Mouse (Mus musculus) ovary, adult 18-20 months (tissue): Measurements from ENCODE around the gene Bmp10.

Source experiments
- DNase-seq: peaks from one replicate; pipeline ENCODE4 v3.0.0; 2022; ENCODE audit warnings: low spot score, mixed read lengths

The Bmp10 gene

DNA sequence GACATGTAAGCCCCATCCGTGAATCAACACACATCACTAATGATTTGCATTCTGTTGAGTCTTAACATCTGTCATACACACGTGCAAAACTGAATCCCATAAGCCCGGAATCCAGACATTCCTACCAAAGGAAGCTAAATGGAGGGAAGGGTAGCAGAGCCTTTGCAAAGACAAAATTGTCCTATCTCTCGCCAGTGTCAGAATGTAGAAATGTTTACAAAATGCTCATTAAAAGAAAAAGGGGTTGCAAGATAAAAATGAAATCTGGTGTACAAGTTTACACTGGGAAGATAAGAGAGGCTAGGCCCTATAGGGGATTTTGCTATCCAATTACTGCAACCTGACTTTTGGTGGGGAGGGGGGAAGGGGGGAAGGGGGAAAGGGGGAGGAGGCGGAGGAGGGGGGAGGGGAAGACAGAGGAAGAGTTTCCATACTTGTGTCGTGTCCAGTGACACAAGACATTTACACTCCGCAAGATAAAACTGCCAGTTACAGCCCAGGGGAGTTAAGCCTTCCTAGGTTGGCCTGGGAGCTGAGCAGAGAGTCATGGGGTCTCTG is at the start of gene Bmp10:
Bmp10 (plus strand) TSS at position 508 of the 558 bp plus-strand sequence.
- DNase-seq: no peak

- no peak for DNase-seq
Measured at GRCm38 (mm10) chr6:87383926-87384691, 44.7 kb upstream of the Bmp10 start.

- DNase-seq: no peak
Measured at GRCm38 (mm10) chr6:87384761-87385160, 44.0 kb upstream of the Bmp10 start.

DNA sequence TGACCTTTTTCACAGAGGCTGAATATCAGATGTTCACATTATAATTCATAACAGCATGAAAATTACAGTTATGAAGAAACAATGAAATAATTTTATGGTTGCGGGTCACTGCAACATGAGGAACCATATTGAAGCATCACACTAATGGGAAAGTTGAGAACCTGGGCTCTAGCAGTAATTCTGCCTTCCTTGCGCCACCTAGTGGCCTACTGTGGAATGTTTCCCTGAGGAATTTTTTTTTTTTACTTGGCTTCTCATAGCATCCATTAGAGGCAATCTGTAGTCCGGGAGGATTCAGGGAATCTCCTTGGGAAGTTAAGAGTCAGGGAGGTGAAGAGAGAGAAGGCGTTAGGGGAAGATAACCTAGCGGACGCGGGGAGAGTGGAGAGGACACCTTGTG is 42.6 kb upstream of the Bmp10 start:
- no peak for DNase-seq

- no peak for DNase-seq
Measured at GRCm38 (mm10) chr6:87386681-87387080, 42.1 kb upstream of the Bmp10 start.

DNA sequence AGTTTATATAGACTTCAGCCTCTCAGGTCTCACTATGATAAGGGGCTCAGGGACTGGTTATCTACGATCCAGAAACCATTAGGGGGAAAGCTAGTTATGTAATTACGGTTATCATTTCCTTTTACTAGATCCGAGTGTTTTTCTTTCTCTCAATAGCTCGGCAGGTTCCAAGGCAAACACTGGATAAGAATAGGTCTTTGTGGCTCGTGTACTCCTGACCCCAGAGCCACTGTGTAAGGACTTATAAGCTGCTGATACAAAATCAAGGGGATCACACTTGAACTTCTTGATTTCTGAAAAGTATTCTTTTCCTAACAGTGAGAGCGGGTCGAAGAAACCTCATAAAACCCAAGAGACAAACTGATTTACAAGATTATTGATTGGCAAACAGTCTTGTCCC is 39.9 kb upstream of the Bmp10 start, which contains the start of gene Gkn3:
Gkn3 (minus strand) TSS at position 59 of the 400 bp plus-strand sequence.
- no peak for DNase-seq

GRCm38 (mm10) chr6:87389455-87389989 is 39.3 kb upstream of the Bmp10 start:
- no peak for DNase-seq

DNA sequence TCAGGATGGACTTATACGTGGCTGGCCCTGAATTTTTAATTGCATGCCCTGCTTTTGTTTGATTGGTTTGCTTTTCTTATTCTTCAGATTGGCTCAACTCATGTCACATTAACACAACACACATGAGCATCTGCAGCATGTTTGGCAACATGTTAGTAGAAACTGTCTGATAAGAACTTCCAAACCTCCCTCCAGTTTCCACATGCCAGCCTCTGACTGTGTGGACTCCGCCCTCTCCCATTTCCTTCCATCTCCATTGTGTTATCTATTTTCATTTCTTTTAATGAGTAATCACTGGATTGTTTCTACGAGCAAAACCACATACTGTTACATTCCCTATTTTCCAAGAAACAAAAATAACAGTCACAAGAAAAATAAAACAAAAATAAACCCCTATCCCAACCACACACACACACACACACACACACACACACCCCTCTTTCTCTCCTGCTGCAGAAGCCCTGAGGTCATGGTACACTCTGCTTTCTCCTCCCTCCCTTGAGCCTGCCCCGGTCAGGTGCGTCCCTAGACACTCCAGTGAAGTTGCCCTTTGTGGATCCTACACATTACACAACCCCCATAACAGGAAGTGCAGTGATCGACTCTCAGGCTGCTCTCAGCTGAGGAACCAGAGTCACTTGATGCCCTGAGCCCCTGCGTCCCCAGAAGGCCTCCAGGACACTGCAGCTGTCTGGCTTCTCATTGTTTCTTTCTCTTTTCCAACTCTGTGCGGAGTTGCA is 35.2 kb upstream of the Bmp10 start:
- DNase-seq: no peak

DNA sequence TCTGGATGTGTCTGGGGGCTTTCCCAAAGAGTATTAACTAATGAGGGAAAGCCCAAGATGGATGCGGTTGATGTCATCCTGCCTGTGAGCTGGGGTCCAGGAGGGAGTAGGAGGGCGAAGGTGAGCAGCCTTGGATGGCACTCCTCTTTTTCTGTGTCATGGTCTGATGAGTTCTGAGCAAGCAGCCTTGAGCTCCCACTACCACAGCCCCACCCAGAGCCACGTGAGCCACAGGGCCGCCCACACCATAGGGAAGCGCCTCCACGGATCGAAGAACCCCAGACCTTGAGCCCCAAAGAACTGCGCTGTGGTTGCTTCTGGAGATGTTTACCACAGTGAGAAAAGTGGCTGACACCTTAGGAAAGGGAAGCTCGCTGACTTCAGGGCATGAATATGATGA is 34.0 kb upstream of the Bmp10 start:
- DNase-seq: no peak

DNA sequence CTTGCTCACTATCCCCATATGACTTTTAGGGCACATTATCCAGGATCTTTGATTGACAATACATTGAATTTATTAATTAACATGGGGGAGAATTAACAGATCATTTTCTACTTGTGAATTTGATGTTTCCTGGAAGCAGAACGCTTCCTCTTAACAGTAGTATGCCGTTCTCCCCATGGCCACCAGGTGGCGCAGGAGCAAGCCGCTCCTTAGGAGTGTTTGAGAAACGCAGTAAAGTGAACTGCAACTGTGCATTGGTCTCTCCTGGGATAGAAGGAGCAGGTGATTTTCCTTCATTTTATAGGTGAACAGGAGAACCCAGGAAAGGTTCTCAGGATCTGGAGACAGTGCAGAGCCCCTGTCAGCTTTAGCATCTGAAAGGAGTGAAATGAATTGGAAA is 29.7 kb upstream of the Bmp10 start:
- no peak for DNase-seq

GRCm38 (mm10) chr6:87399886-87400566 is 28.8 kb upstream of the Bmp10 start:
- no peak for DNase-seq

DNA sequence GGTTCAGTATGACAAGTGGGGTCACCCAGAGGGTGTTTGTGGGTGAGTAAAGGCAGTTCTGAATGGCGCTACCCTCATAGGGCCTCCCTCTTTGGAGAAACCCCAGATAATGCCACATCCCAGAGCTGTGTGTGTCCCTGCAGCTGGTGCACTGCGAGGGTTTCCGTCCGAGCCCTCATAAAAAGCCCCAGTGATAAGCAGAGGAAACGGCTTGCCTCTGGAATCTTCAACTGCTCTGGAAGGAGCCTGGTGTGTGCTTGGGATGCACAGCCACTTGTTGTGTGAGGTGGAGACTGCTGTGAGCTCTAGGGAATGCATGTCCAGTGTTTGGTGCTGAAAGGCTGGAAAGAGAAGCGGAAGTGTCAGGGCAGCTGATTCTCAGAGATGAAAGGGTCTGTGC is 27.3 kb upstream of the Bmp10 start:
- DNase-seq: no peak

- no peak for DNase-seq
Measured at GRCm38 (mm10) chr6:87412011-87412410, 16.8 kb upstream of the Bmp10 start.

GRCm38 (mm10) chr6:87422304-87422703 is 6.5 kb upstream of the Bmp10 start:
- no peak for DNase-seq

GRCm38 (mm10) chr6:87424037-87424816 is 4.6 kb upstream of the Bmp10 start:
- no peak for DNase-seq

DNA sequence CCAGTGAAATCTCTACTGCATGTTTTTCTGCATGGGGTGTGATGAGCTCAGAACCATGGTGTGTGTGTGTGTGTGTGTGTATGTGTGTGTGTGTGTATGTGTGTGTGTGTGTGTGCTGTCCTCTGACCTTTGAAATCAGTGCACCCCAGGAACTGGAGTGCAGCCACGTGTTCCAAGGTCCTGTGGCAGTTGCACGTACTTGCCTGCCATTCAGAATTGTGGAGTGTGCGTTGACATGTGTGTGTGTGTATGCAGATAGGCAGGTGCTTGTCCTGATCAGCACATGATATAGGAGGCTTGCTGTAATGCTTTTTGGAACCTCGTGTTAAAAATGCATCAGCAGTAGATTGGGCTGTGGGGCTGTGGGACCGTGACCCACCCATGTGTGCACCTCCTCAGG is 1.8 kb upstream of the Bmp10 start:
- DNase-seq: no peak

DNA sequence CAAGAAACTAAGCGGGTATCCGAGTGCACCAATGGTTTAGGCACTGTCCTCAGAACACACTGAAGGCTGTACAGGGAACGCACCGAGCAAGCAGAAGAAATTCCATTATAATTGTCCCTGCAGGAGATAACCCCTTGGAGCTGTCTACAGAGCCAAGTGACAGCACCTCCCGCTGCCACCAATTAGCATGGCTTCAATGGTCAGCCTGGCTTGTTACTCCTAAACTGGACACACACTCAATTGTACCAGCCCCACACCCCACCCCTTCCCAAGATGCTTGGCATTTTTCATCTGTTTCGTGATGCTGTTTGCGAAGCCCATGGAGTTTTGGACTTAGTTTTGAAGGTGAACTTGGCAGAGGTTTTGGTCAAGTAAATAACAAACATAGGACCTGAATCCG is 1.2 kb upstream of the Bmp10 start:
- no peak for DNase-seq

GRCm38 (mm10) chr6:87435791-87436190 is 7.0 kb downstream of the Bmp10 start:
- no peak for DNase-seq

- DNase-seq: no peak
Measured at GRCm38 (mm10) chr6:87436745-87437144, 8.0 kb downstream of the Bmp10 start.

GRCm38 (mm10) chr6:87443253-87443652 is 14.5 kb downstream of the Bmp10 start:
- DNase-seq: no peak

- no peak for DNase-seq
Measured at GRCm38 (mm10) chr6:87445222-87445621, 16.4 kb downstream of the Bmp10 start.
